Mouse (Mus musculus) limb, embryonic 15.5 days (tissue): ENCODE measurements around the gene Alg3. TPM values are rescaled to one million over a fixed set of nuclear protein-coding genes. Genes with fewer than 3 reads are reported as not detected.
A peak's percentile ranks its signal among the peaks of the same experiment; 100 is the strongest.

Experiments
- microRNA counts: library from miRNA; unstranded; fragments of <30 nt; microRNA quantifications from one replicate; lab custom pipeline; 2016
- microRNA-seq: library from miRNA; unstranded; fragments of <30 nt; microRNA quantifications from one replicate; pipeline ENCODE4, GENCODE M21; 2016
- polyA plus RNA-seq: library from polyadenylated mRNA; unstranded; fragments of >200 nt; fragmentation: Nextera tagmentation; extraction: Ambion mirVana; gene quantifications from 2 replicates; pipeline ENCODE4 v1.2.1, GENCODE M21; 2015

The Alg3 gene
- polyA plus RNA-seq, 1 experiment from 2014 or later = 33.6 TPM

MicroRNAs encoded within 50 kb of the gene (microRNA counts, 519-probe panel; counts per million panel counts)
- microRNA mmu-miR-1224 (lab: Ali Mortazavi, UCI) = 2,389 counts per million, percentile 47 among the panel's probes with 10 or more counts

Small RNAs within 50 kb of the gene (microRNA-seq; reads per million reads assigned to microRNA genes)
- 1.8 reads per million for gene Mir1224

Other genes with a start within 250 kb of the Alg3 start
- 67.0 and 76.2 TPM in 2 replicates for gene Abcc5, start 185.3 kb downstream of the Alg3 start, polyA plus RNA-seq
- gene Eif2b5, start 112.9 kb downstream of the Alg3 start, polyA plus RNA-seq = 88.4 and 93.5 TPM in 2 replicates
- 20.9 and 22.0 TPM in 2 replicates for gene Dvl3, start 94.8 kb downstream of the Alg3 start, polyA plus RNA-seq
- gene Ap2m1, start 76.3 kb downstream of the Alg3 start, polyA plus RNA-seq = 572 and 581 TPM in 2 replicates
- 60.0 and 60.3 TPM in 2 replicates for gene Abcf3, start 63.2 kb downstream of the Alg3 start, polyA plus RNA-seq
- 0.55 and 0.60 TPM in 2 replicates for gene Vwa5b2, start 22.3 kb downstream of the Alg3 start, polyA plus RNA-seq
- 29.6 and 29.7 TPM in 2 replicates for gene Eef1akmt4, start 142 bp downstream of the Alg3 start, polyA plus RNA-seq
- gene Gm49333, start 125 bp downstream of the Alg3 start, polyA plus RNA-seq = not detected in 2 replicates
- 1.1 and 1.2 TPM in 2 replicates for gene Camk2n2, start 9.6 kb upstream of the Alg3 start, polyA plus RNA-seq
- 5.3 and 6.3 TPM in 2 replicates for gene Ece2, start 18.1 kb upstream of the Alg3 start, polyA plus RNA-seq
- 292 and 314 TPM in 2 replicates for gene Psmd2, start 39.9 kb upstream of the Alg3 start, polyA plus RNA-seq
- gene Eif4g1, start 56.6 kb upstream of the Alg3 start, polyA plus RNA-seq = 161 and 175 TPM in 2 replicates
- 12.8 and 13.2 TPM in 2 replicates for gene Fam131a, start 81.5 kb upstream of the Alg3 start, polyA plus RNA-seq
- 87.1 and 89.8 TPM in 2 replicates for gene Polr2h, start 105.9 kb upstream of the Alg3 start, polyA plus RNA-seq
- 12.7 and 13.8 TPM in 2 replicates for gene Clcn2, start 106.0 kb upstream of the Alg3 start, polyA plus RNA-seq
- gene Chrd, start 121.4 kb upstream of the Alg3 start, polyA plus RNA-seq = 12.2 and 12.8 TPM in 2 replicates
- gene Thpo, start 122.8 kb upstream of the Alg3 start, polyA plus RNA-seq = 0.66 and 0.83 TPM in 2 replicates